Comparison of ENCODE assay signal across 30 mouse cellular contexts in genomic region chr7:84114775-84115174, GRCm38 (mm10). TPM values are rescaled to one million over a fixed set of nuclear protein-coding genes. Genes with fewer than 3 reads are reported as not detected.
"Had no signal": no experiment of that assay in that cellular context is flagged by ENCODE, and none has a peak within 500 bp of the region (broad histone marks: within the 10 kb centered on the region; RNA-seq: fewer than 3 reads in every experiment).

No protein-coding gene starts in this region.

- ATAC-seq: hindbrain, embryonic 16.5 days; hindbrain, postnatal 0 days; intestine, embryonic 15.5 days; intestine, embryonic 16.5 days; intestine, postnatal 0 days had no signal

- H3K27me3 ChIP-seq: heart, embryonic 12.5 days; heart, embryonic 13.5 days; heart, embryonic 15.5 days; hindbrain, embryonic 12.5 days; hindbrain, embryonic 13.5 days; hindbrain, embryonic 15.5 days; intestine, embryonic 15.5 days; kidney, embryonic 15.5 days had no signal

- H3K4me2 ChIP-seq: heart, embryonic 11.5 days; heart, embryonic 12.5 days; heart, embryonic 13.5 days; heart, embryonic 15.5 days; hindbrain, embryonic 12.5 days; hindbrain, embryonic 13.5 days; hindbrain, embryonic 14.5 days; hindbrain, embryonic 15.5 days; intestine, embryonic 15.5 days; kidney, embryonic 15.5 days had no signal

- DNase-seq: heart, postnatal 14 days; heart, postnatal 36 days; heart, postnatal 4 days; kidney, adult 11 months; kidney, adult 18-20 months; kidney, adult 2 months; kidney, adult 8-10 months; kidney, postnatal 14 days; layer of hippocampus, adult 9-11 months; layer of hippocampus, postnatal 36 days had no signal

- H3K9me3 ChIP-seq: heart, embryonic 10.5 days; heart, embryonic 12.5 days; heart, embryonic 13.5 days; heart, embryonic 15.5 days; hindbrain, embryonic 10.5 days; hindbrain, embryonic 12.5 days; hindbrain, embryonic 13.5 days; hindbrain, embryonic 15.5 days; intestine, embryonic 15.5 days; kidney, embryonic 15.5 days had no signal

- H3K9ac ChIP-seq: heart, embryonic 12.5 days; heart, embryonic 13.5 days; heart, embryonic 15.5 days; hindbrain, embryonic 12.5 days; hindbrain, embryonic 13.5 days; hindbrain, embryonic 14.5 days; hindbrain, embryonic 15.5 days; intestine, embryonic 15.5 days; kidney, embryonic 15.5 days had no signal

- H3K36me3 ChIP-seq: hindbrain, embryonic 15.5 days had no signal

- H3K27ac ChIP-seq: heart, embryonic 10.5 days; heart, embryonic 13.5 days; heart, embryonic 15.5 days; hindbrain, embryonic 10.5 days; hindbrain, embryonic 12.5 days; hindbrain, embryonic 14.5 days; hindbrain, embryonic 15.5 days; hindbrain, postnatal 0 days; intestine, embryonic 15.5 days; kidney, embryonic 15.5 days; kidney, postnatal 0 days; layer of hippocampus, adult 2 months; left cerebral cortex, adult 2 months had no signal

- H3K4me3 ChIP-seq: heart, embryonic 10.5 days; heart, embryonic 12.5 days; heart, embryonic 13.5 days; heart, embryonic 15.5 days; hindbrain, embryonic 10.5 days; hindbrain, embryonic 12.5 days; hindbrain, embryonic 13.5 days; hindbrain, embryonic 15.5 days; intestine, embryonic 15.5 days; kidney, embryonic 15.5 days; layer of hippocampus, adult 2 months; left cerebral cortex, adult 2 months had no signal

RNA-seq across cellular contexts. Expression of gene Cemip, which starts 28.5 kb away (rescaled TPM):
- total RNA-seq: hematopoietic stem cell, adult 5-6 weeks had no signal
